Mouse (Mus musculus): ENCODE data around the gene Atp1a4. TPM values are rescaled to one million over a fixed set of nuclear protein-coding genes. Genes with fewer than 3 reads are reported as not detected.

Gene Atp1a4
- total and polyA plus RNA-seq, 2 experiments, result 0.02 to 0.09 TPM

- no peaks in the 10 kb centered on the region for H3K36me3 ChIP-seq (ENCODE audit: control insufficient read depth, insufficient read depth, low read length)
- no peak for TF ChIP-seq CTCF (IDR thresholded peaks at IDR 0.05; ENCODE audit: low read depth, low read length)
- no peak for TF ChIP-seq POLR2A (IDR thresholded peaks at IDR 0.05; ENCODE audit: extremely low read depth, insufficient read depth, low read length)
- 19% methylated on average over 16 of the region's 16 CpGs for WGBS
- H3K27ac ChIP-seq (replicated peaks; ENCODE audit: insufficient read depth, low read depth, low read length), result no peak within 1 kb of the TSS
- no peak within 1 kb of the TSS for H3K9ac ChIP-seq (ENCODE audit: low read depth, low read length)
- H3K27me3 ChIP-seq (ENCODE audit: control insufficient read depth, insufficient read depth, low read length), result no peaks in the 10 kb centered on the region
- H3K4me3 ChIP-seq (ENCODE audit: insufficient read depth, low read depth, low read length), result peak within 1 kb of the TSS; percentile 14
- no peaks in the 10 kb centered on the region for H3K79me2 ChIP-seq (ENCODE audit: control insufficient read depth, insufficient read depth, low read length)
- H3K4me1 ChIP-seq (ENCODE audit: control insufficient read depth, insufficient read depth, low read length), result no peaks in the 10 kb centered on the region
- DNase-seq (ENCODE audit: extremely low read depth, low read depth, low spot score), result no peak
These were observed 39.7 kb upstream of the Atp1a4 start, which contains the start of gene Atp1a2 for GRCm38 (mm10) chr1:172297611-172298537. Gene Atp1a2, minus strand, starts transcription at chr1:172298064.

- no peak overlapping the region for H3K9ac ChIP-seq (ENCODE audit: low read depth, low read length)
- H3K27ac ChIP-seq (replicated peaks; ENCODE audit: insufficient read depth, low read depth, low read length), result no peak overlapping the region
- H3K4me3 ChIP-seq (ENCODE audit: insufficient read depth, low read depth, low read length), result no peak overlapping the region
- no peaks in the 10 kb centered on the region for H3K27me3 ChIP-seq (ENCODE audit: control insufficient read depth, insufficient read depth, low read length)
- TF ChIP-seq POLR2A (IDR thresholded peaks at IDR 0.05; ENCODE audit: extremely low read depth, insufficient read depth, low read length), result no peak
- no peak for TF ChIP-seq CTCF (IDR thresholded peaks at IDR 0.05; ENCODE audit: low read depth, low read length)
- H3K36me3 ChIP-seq (ENCODE audit: control insufficient read depth, insufficient read depth, low read length), result no peaks in the 10 kb centered on the region
- peak; percentile 36 for DNase-seq (ENCODE audit: extremely low read depth, low read depth, low spot score)
- H3K4me1 ChIP-seq (ENCODE audit: control insufficient read depth, insufficient read depth, low read length), result no peaks in the 10 kb centered on the region
- 76% methylated on average over 6 of the region's 6 CpGs for WGBS
- H3K79me2 ChIP-seq (ENCODE audit: control insufficient read depth, insufficient read depth, low read length), result no peaks in the 10 kb centered on the region
These were observed 38.7 kb upstream of the Atp1a4 start for GRCm38 (mm10) chr1:172296816-172297510.

GRCm38 (mm10) chr1:172295751-172296197 lies 37.6 kb upstream of the Atp1a4 start:
- no peaks in the 10 kb centered on the region for H3K36me3 ChIP-seq (ENCODE audit: control insufficient read depth, insufficient read depth, low read length)
- TF ChIP-seq CTCF (IDR thresholded peaks at IDR 0.05; ENCODE audit: low read depth, low read length) (no peak), POLR2A (IDR thresholded peaks at IDR 0.05; ENCODE audit: extremely low read depth, insufficient read depth, low read length) (no peak)
- no peak overlapping the region for H3K9ac ChIP-seq (ENCODE audit: low read depth, low read length)
- no peaks in the 10 kb centered on the region for H3K4me1 ChIP-seq (ENCODE audit: control insufficient read depth, insufficient read depth, low read length)
- no peaks in the 10 kb centered on the region for H3K27me3 ChIP-seq (ENCODE audit: control insufficient read depth, insufficient read depth, low read length)
- no peak for DNase-seq (ENCODE audit: extremely low read depth, low read depth, low spot score)
- H3K4me3 ChIP-seq (ENCODE audit: insufficient read depth, low read depth, low read length), result no peak overlapping the region
- WGBS, result 83% methylated on average over 4 of the region's 4 CpGs
- no peaks in the 10 kb centered on the region for H3K79me2 ChIP-seq (ENCODE audit: control insufficient read depth, insufficient read depth, low read length)
- H3K27ac ChIP-seq (replicated peaks; ENCODE audit: insufficient read depth, low read depth, low read length), result no peak overlapping the region

DNA sequence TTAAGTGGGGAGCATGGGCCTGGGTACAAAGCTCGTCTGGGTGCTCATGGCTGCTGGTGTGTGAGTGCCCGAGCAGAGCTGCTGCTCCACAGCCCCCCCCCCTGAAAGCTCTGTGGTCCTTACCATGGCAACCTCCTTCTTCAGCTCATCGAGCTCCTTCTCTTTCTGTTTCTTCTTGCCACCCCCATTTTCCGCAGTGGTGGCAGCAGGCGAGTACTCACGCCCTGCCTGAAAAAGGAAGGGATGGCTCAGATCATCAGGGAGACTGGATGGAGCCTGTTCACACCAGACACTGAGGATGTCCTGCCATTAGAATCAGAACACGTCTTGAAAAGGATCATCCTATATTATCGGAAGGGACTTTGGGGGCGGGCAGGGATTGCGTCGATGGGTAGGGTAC lies 35.2 kb upstream of the Atp1a4 start:
- Histone ChIP-seq H3K27me3 (ENCODE audit: control insufficient read depth, insufficient read depth, low read length) (no peaks in the 10 kb centered on the region), H3K9ac (ENCODE audit: low read depth, low read length) (no peak overlapping the region), H3K36me3 (ENCODE audit: control insufficient read depth, insufficient read depth, low read length) (no peaks in the 10 kb centered on the region), H3K79me2 (ENCODE audit: control insufficient read depth, insufficient read depth, low read length) (no peaks in the 10 kb centered on the region), H3K27ac (replicated peaks; ENCODE audit: insufficient read depth, low read depth, low read length) (no peak overlapping the region), H3K4me3 (ENCODE audit: insufficient read depth, low read depth, low read length) (no peak overlapping the region), H3K4me1 (ENCODE audit: control insufficient read depth, insufficient read depth, low read length) (no peaks in the 10 kb centered on the region)
- DNase-seq (ENCODE audit: extremely low read depth, low read depth, low spot score), result no peak
- 90% methylated on average over 11 of the region's 11 CpGs for WGBS
- no peak for TF ChIP-seq CTCF (IDR thresholded peaks at IDR 0.05; ENCODE audit: low read depth, low read length)
- TF ChIP-seq POLR2A (IDR thresholded peaks at IDR 0.05; ENCODE audit: extremely low read depth, insufficient read depth, low read length), result no peak

DNA sequence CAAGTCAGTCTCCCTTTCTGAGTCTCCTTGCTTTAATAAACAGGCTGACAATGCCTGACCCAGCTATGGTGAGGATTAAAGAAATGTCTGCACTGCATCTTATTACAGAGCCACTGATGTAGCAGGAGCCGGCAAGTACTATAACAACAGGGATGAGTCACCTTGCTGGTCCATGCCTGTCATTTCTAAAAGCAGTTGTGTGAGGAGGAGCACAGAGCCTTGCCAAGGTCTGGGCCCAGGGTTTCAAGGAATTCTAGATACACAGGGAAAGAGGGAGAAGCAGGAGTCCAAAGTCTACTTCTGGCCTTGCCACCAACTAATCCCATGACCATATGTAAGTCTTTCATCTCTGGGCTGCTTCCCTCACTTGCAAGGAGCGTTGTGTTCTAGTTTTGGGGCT lies 34.7 kb upstream of the Atp1a4 start:
- DNase-seq (ENCODE audit: extremely low read depth, low read depth, low spot score), result no peak
- no peaks in the 10 kb centered on the region for H3K79me2 ChIP-seq (ENCODE audit: control insufficient read depth, insufficient read depth, low read length)
- no peak overlapping the region for H3K27ac ChIP-seq (replicated peaks; ENCODE audit: insufficient read depth, low read depth, low read length)
- no peak for TF ChIP-seq CTCF (IDR thresholded peaks at IDR 0.05; ENCODE audit: low read depth, low read length)
- TF ChIP-seq POLR2A (IDR thresholded peaks at IDR 0.05; ENCODE audit: extremely low read depth, insufficient read depth, low read length), result no peak
- H3K4me1 ChIP-seq (ENCODE audit: control insufficient read depth, insufficient read depth, low read length), result no peaks in the 10 kb centered on the region
- no peaks in the 10 kb centered on the region for H3K36me3 ChIP-seq (ENCODE audit: control insufficient read depth, insufficient read depth, low read length)
- 94% methylated on average over 2 of the region's 2 CpGs for WGBS
- no peak overlapping the region for H3K4me3 ChIP-seq (ENCODE audit: insufficient read depth, low read depth, low read length)
- H3K27me3 ChIP-seq (ENCODE audit: control insufficient read depth, insufficient read depth, low read length), result no peaks in the 10 kb centered on the region
- no peak overlapping the region for H3K9ac ChIP-seq (ENCODE audit: low read depth, low read length)
